Mouse (Mus musculus): ENCODE results near the gene Gm28051. TPM values are rescaled to one million over a fixed set of nuclear protein-coding genes. Genes with fewer than 3 reads are reported as not detected.

Gene Gm28051
- total and polyA plus RNA-seq, 3 experiments, result not detected

DNA sequence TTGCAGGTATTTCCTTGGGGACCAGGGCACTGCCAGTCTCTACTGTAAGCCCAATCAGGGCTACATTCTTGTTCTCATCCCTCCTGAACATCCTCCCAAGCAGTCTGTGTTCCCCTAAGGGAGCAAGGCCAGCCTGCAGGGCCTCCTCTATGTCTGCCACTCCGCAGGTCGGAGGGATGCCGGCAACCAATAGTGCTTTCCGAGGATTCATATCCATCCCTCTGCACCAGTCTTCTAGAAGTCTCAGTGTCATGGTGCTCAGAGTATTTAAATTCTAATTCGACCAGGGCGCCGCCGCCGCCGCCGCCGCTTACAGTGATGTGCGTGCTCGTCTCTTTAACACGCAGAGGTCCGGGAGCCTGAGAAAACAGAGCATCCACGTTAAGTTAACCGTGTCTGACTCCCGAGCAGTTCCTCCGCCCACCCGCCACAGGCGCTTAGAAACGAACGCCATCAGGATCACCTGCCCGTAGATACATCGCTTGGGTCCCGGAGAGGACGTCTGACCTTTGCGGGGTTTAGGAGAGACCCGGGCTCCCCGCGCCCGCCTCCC, 14.5 kb downstream of the Gm28051 start:
- peak; percentile 22 for DNase-seq

DNA sequence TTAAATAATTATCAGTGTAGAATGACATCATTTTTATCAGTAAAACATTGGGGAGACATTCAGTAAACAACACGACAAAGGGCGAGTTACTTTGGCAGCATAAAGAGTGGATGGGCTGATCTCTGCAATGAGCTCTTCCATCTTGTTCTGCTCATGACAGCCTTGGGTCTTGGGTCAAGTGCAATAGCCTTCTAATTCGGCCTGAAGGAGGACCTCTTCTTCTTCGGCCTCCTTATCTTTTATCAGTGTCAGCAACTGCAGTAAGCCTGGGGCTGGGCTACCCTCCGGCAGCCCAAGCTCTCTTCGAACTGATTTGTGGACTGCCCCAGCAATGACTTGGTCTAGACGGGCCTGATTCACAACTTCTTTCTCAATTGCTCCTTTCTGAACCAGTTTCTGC, 15.5 kb downstream of the Gm28051 start:
- DNase-seq, result no peak

GRCm38 (mm10) chr12:102740285-102740684, 17.3 kb downstream of the Gm28051 start:
- no peak for DNase-seq

GRCm38 (mm10) chr12:102739096-102739495, 18.5 kb downstream of the Gm28051 start:
- DNase-seq, result no peak

GRCm38 (mm10) chr12:102733381-102733780, 24.2 kb downstream of the Gm28051 start:
- DNase-seq, result peak; percentile 64

DNA sequence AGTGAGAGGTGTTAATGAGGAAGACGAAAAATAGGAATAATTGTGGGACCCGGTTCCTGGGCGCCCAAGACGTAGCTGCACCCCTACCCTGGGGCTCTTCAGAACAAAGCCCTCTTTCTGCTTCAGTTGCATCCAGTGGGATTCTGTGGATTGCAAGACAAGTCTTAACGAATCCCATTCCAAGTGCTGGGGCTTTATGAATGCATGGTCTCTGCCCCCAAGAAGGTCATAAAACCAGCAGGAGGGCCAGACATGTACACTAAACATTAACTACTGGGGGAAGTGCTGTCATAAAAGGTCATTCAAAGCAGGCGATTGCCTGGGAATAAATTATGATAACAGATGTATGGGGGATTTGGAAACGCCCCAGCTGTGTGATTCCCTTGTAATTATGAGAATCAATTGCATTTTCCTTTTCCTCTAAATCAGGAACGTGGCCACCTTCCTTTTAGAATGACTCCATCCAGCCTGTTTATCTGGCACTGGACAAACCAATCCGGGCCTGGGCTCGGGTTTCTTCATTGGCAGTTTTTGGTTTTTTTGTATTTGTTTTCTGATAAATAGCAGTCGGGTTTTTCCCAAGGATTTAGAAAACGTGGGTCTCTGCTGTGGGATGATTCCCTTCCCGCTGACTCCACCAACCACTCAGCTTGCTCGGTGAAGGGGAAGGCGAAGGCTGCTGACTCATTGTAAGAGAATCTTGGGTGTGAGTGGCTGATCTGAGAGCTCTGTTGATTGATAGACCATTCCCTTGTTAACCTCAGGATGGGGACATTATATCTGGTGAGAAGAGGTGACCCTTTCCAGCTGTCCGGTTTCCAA, 26.6 kb downstream of the Gm28051 start:
- DNase-seq, result peak; percentile 73

- peak; percentile 46 for DNase-seq
These were observed 27.4 kb downstream of the Gm28051 start for GRCm38 (mm10) chr12:102729855-102730797.

GRCm38 (mm10) chr12:102725761-102726175, 31.8 kb downstream of the Gm28051 start:
- DNase-seq, result peak; percentile 85

GRCm38 (mm10) chr12:102725146-102725545, 32.4 kb downstream of the Gm28051 start:
- DNase-seq, result no peak

DNA sequence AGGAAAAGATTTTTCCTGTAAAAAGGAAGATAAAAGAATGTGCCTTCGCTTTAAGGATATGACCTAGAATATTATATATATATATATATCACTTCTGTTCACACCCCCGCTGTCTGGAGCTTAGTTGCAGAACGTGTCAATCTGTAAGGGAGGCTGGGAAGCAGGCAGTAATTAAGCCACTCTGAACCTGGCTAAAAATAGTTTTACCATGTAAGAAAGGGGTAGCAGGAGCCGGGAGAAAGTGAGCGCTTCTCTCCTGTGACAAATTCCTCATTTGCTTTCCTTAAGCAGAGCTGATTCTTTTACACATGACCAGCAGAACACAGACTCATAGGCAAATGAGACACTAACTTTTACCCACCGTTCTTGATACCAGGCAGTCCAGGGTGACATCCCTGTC, 33.7 kb downstream of the Gm28051 start:
- no peak for DNase-seq

- DNase-seq, result no peak
These were observed 34.6 kb downstream of the Gm28051 start for GRCm38 (mm10) chr12:102722966-102723365.

DNA sequence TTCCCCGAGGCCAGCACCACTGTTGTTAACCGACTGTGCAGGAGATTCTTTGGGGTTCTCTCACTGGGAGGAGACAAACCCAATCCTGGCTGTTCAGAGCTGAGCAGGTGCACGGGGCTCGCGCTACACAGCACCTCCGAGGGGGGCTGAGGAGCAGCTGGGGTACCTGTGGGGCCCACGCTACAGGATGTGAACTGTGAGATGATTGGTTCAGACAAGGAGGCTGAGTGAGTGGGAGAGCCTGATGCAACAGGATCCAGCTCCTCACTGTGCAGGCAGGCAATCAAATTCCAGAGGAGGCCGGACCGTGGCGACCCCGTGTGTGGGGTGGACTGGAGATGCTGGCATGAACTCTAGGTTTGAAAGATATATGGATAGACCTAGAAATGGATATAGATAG, 35.1 kb downstream of the Gm28051 start:
- DNase-seq, result no peak

GRCm38 (mm10) chr12:102719552-102720315, 37.8 kb downstream of the Gm28051 start:
- DNase-seq, result no peak

- no peak for DNase-seq
These were observed 42.7 kb downstream of the Gm28051 start for GRCm38 (mm10) chr12:102714654-102715395.

DNA sequence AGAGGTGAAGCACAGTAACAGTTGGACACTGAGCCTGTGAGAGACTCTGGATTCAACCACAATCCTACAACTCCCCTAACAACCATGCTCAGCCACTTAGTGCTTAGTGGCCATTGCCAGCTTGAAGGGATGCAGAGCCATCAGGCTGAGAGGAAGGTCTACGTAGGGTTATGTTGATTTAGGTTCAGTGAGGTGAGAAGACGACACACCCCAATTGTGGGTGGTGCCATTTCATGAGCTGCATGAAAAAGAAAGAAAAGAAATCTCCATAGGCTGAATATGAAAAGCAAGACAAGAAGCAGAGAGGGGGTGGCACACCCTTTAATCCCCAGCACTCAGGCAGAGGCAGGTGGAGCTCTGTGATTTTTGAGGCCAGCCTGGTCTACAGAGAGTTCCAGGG, 43.4 kb downstream of the Gm28051 start:
- DNase-seq, result no peak

DNA sequence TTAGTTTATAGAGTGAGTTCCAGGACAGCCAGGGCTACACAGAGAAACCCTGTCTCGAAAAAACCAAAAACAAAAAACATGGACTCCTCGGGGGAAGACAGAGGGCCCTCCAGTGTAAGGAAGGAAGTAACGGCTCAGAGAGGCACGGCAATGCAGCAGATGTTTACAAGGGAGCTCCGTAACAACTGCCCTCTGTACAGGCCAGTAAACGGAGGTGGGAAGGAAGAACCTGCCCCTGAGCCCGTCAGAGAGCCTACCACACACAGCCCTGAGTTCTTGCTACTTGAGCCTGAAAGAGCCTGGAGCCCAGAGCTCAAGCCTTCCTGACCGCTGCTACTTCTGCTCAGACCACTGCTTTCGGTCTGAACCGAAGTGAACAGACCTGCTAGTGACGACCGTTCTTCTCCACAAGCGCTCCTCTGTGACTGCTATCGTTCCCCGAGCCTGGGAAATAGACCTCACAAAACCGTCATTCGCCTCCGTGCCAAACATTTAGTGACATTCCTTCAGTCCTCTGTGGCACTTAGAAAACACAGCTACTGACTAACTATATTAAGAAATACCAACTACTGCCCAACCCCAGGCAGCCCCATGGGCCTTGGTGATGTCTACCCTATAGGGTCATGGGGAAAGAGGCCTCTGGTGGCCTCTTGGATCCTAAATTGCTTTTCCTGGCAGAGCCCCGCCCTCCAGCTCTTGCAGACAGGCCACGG, 44.3 kb downstream of the Gm28051 start:
- no peak for DNase-seq

DNA sequence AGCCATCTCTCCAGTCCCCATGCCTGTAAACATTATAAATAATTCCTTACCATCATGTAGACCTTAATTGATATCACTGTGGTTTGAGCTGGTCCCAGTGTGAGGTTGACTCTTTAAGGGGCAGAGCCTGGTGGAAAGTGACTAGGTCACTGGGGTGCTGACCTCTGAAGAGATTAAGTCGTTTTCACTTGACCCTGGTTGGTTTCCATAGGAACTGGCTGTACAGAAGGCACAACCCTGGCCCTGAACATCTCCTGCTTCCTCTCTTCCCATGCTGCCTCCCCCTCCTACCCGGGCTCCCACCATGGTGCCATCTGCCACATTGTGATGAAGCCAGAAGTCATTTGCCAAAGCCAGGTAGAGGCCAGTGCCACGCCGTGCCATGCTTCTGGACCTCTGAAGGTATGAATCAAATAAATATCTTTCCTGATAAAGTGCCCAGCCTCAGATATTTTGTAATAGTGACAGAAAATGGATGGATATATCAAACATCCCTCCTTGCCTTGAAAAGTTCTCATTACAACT, 46.7 kb downstream of the Gm28051 start:
- DNase-seq, result no peak

- DNase-seq, result no peak
These were observed 47.7 kb downstream of the Gm28051 start for GRCm38 (mm10) chr12:102709896-102710295.

- DNase-seq, result peak; percentile 84
These were observed 49.3 kb downstream of the Gm28051 start for GRCm38 (mm10) chr12:102708220-102708619.

DNA sequence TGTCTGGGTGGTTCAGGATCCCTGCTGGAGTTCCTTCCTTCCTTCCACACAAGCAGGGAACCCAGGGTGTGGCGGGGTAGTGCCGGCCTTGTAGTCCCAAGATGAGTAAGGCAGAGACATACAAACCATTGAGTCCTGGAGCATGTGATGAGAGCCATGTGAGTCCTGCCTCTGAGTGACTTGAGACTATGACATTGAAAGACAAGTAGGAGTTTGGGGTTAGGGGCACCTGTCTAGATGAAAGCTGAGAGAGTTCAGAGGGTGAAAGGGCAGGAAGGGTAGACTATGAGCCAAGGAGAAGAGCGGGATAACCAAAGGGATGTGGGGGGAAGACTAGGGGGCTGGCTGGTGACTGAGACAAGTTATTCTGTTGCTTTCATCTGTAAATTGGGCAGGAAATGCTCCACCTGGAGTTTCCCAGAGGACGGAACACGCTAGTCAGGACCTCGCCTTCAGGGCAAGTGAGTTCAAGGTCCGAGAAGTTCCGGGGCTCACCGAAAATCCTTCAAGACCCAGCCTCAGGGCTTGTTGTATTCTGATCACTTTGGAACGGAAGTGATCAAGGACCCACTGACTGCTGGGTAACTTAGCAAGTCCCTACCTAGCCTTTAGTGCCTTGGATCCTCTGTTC, 50.6 kb downstream of the Gm28051 start:
- DNase-seq, result no peak

Measured in adrenal gland, adult 2 months (tissue).